8 mouse cellular contexts compared by ENCODE assay signal in genomic region chr5:88587211-88587934, GRCm38 (mm10). TPM values are rescaled to one million over a fixed set of nuclear protein-coding genes. Genes with fewer than 3 reads are reported as not detected.
DNase-seq lines count a peak whose midpoint lies in the region; ATAC-seq and TF ChIP-seq lines count a peak whose summit lies in the region.

No protein-coding gene starts in this region.

- no peaks in the 10 kb centered on the region for H3K27me3 ChIP-seq in heart, embryonic 11.5 days (ENCODE audit: control insufficient read depth, insufficient read depth, low read length)
- no peaks in the 10 kb centered on the region for H3K27me3 ChIP-seq in kidney, embryonic 15.5 days
- H3K27me3 ChIP-seq in thymus, adult 2 months (ENCODE audit: control insufficient read depth, insufficient read depth, low read length): no peaks in the 10 kb centered on the region

- no peak for TF ChIP-seq POLR2A in thymus, adult 2 months (IDR thresholded peaks at IDR 0.05; ENCODE audit: control insufficient read depth, extremely low read depth, insufficient read depth, low read length, poor library complexity)

- H3K4me2 ChIP-seq in heart, embryonic 11.5 days: peak overlapping the region; percentile 43
- H3K4me2 ChIP-seq in kidney, embryonic 15.5 days: peak overlapping the region; percentile 39

- peak overlapping the region; percentile 50 for H3K9ac ChIP-seq in heart, embryonic 11.5 days (ENCODE audit: low read depth, low read length)
- H3K9ac ChIP-seq in kidney, embryonic 15.5 days: 0 out of 2 replicates have a peak overlapping the region, but pooled peaks have one; percentile 7

- peak overlapping the region; percentile 89 for H3K27ac ChIP-seq in heart, embryonic 11.5 days (ENCODE audit: low read depth, low read length)
- H3K27ac ChIP-seq in kidney, embryonic 15.5 days: peak overlapping the region; percentile 84
- H3K27ac ChIP-seq in thymus, adult 2 months (ENCODE audit: control insufficient read depth, insufficient read depth, low read length): no peak overlapping the region

- no peak overlapping the region; the same call in 1 of the 2 replicates for H3K4me3 ChIP-seq in heart, embryonic 11.5 days (ENCODE audit: low read depth, low read length)
- 0 out of 2 replicates have a peak overlapping the region, but pooled peaks have one; percentile 4 for H3K4me3 ChIP-seq in kidney, embryonic 15.5 days (replicated peaks)
- H3K4me3 ChIP-seq in thymus, adult 2 months (ENCODE audit: control insufficient read depth, insufficient read depth, low read length): no peak overlapping the region

- peaks cover 29% of the 10 kb centered on the region for H3K4me1 ChIP-seq in heart, embryonic 11.5 days (ENCODE audit: control insufficient read depth, insufficient read depth, low read length)
- H3K4me1 ChIP-seq in kidney, embryonic 15.5 days: peaks cover 43% of the 10 kb centered on the region
- H3K4me1 ChIP-seq in thymus, adult 2 months (replicated peaks; ENCODE audit: control insufficient read depth, insufficient read depth, low read length): no peaks in the 10 kb centered on the region

- no peak for TF ChIP-seq CTCF in thymus, adult 2 months (IDR thresholded peaks at IDR 0.05; ENCODE audit: borderline replicate concordance, control insufficient read depth, extremely low read depth, insufficient read depth, low read length, poor library complexity)

- DNase-seq in ZHBTc4 (ENCODE audit: low read depth, low spot score): peak; percentile 50
- DNase-seq in cerebellum, postnatal 14 days: peak; percentile 25 to 39
- peak; percentile 51 for DNase-seq in lung, postnatal 36 days
- DNase-seq in thymus, adult 2 months: no peak
- DNase-seq in ovary, postnatal 10 days (ENCODE audit: low spot score): no peak
- DNase-seq in gastrocnemius, postnatal 4 days (ENCODE audit: low spot score in 2 of 2): no peak

- 29% methylated on average over 13 of the region's 13 CpGs for WGBS in heart, embryonic 11.5 days (ENCODE audit: insufficient replicate concordance)
- WGBS in kidney, embryonic 15.5 days: 32% methylated on average over 13 of the region's 13 CpGs
- WGBS in thymus, adult 2 months: 87% methylated on average over 13 of the region's 13 CpGs

- no peaks in the 10 kb centered on the region for H3K36me3 ChIP-seq in heart, embryonic 11.5 days (ENCODE audit: control insufficient read depth, insufficient read depth, low read length)
- no peaks in the 10 kb centered on the region for H3K36me3 ChIP-seq in kidney, embryonic 15.5 days
- H3K36me3 ChIP-seq in thymus, adult 2 months (ENCODE audit: control insufficient read depth, insufficient read depth, low read length): no peaks in the 10 kb centered on the region

- no peaks in the 10 kb centered on the region for H3K9me3 ChIP-seq in heart, embryonic 11.5 days (replicated peaks; ENCODE audit: control insufficient read depth, low read length)
- H3K9me3 ChIP-seq in kidney, embryonic 15.5 days (replicated peaks): no peaks in the 10 kb centered on the region

- peak; percentile 78 for ATAC-seq in heart, embryonic 11.5 days (replicated peaks; ENCODE audit: insufficient number of reproducible peaks, low FRiP score, low TSS enrichment)
- peak; percentile 93 for ATAC-seq in kidney, embryonic 15.5 days (replicated peaks; ENCODE audit: low FRiP score)

RNA-seq across cellular contexts. Expression of gene Rufy3, which starts 22.5 kb away (rescaled TPM):
- polyA plus RNA-seq in heart, embryonic 11.5 days (2014; fragmentation: Nextera tagmentation; extraction: Ambion mirVana): 13.0 and 15.0 TPM in 2 replicates
- polyA plus RNA-seq in kidney, embryonic 15.5 days (2015; fragmentation: Nextera tagmentation; extraction: Ambion mirVana): 17.7 and 19.3 TPM in 2 replicates
- polyA plus RNA-seq in thymus, adult 2 months (2012; rRNA removed): 6.4 and 7.8 TPM in 2 replicates
- total RNA-seq in gastrocnemius, postnatal 4 days (2021): 10 to 100 TPM; 13.8 to 14.5 TPM

RNA-seq across cellular contexts. Expression of gene Utp3, which starts 33.1 kb away (rescaled TPM):
- polyA plus RNA-seq in heart, embryonic 11.5 days (2014; fragmentation: Nextera tagmentation; extraction: Ambion mirVana): 52.7 and 55.6 TPM in 2 replicates
- 72.8 and 75.6 TPM in 2 replicates for polyA plus RNA-seq in kidney, embryonic 15.5 days (2015; fragmentation: Nextera tagmentation; extraction: Ambion mirVana)
- 19.0 and 21.3 TPM in 2 replicates for polyA plus RNA-seq in thymus, adult 2 months (2012; rRNA removed)
- total RNA-seq in gastrocnemius, postnatal 4 days (2021): 10 to 100 TPM; 34.1 to 35.1 TPM

RNA-seq across cellular contexts. Expression of gene Jchain, which starts 59.7 kb away (rescaled TPM):
- polyA plus RNA-seq in heart, embryonic 11.5 days (2014; fragmentation: Nextera tagmentation; extraction: Ambion mirVana): 0.21 TPM in 1 of 2 replicates, not detected in the other
- 0.31 TPM in 1 of 2 replicates, not detected in the other for polyA plus RNA-seq in kidney, embryonic 15.5 days (2015; fragmentation: Nextera tagmentation; extraction: Ambion mirVana)
- 40.8 and 79.5 TPM in 2 replicates for polyA plus RNA-seq in thymus, adult 2 months (2012; rRNA removed)
- total RNA-seq in gastrocnemius, postnatal 4 days (2021): under 1 TPM; 0.31 to 0.32 TPM

Comparison
In these comparisons a context has a peak if more than half of its experiments do, and no peak if none do; other contexts are left out.
1. DNase-seq: peak in ZHBTc4 (single experiment), cerebellum, postnatal 14 days (2 of 2) and lung, postnatal 36 days (single experiment); none in thymus, adult 2 months (single experiment), ovary, postnatal 10 days (single experiment) and gastrocnemius, postnatal 4 days (0 of 2).
2. RNA of gene Jchain, which starts 59.7 kb away (polyA plus RNA-seq): 40.8 to 79.5 TPM in thymus, adult 2 months; 0.21 TPM in heart, embryonic 11.5 days and 0.31 TPM in kidney, embryonic 15.5 days; every median in the first group is over 10 times any median in the second.